Mouse (Mus musculus): Measurements from ENCODE around the gene Aqp9.

DNA sequence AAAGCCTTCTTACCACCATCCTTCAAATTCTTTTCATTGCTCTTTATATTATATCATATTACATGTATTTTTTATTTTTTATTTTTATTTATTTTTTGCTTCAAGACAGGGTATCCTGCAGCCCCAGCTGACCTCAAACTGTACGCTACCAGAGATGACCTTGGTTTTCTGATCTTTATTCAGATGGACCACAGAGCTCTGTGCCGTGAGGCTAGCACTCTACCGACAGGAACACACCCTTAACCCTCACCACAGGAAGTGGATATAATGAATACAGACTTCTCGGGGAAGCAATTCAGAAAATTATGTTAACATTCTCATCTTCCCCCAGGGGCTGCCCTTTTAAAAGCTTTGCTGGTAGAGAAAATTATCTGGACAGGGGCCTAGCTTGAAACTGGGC lies 95.4 kb downstream of the Aqp9 start:
- TF ChIP-seq EP300 (IDR thresholded peaks at IDR 0.05; ENCODE audit: low read depth), result no peak
- no peak for TF ChIP-seq CTCF (IDR thresholded peaks at IDR 0.05; ENCODE audit: low read depth)
